Mouse (Mus musculus) erythroblast, embryonic 14.5 days (primary cell): Measurements from ENCODE around the gene Oosp1.

Experiments used
- GATA1 ChIP-seq: IDR thresholded peaks from 2 replicates; pipeline ENCODE4 v1.6.1; 2012; ENCODE audit warnings: low read length, inconsistent platforms, mixed read lengths
- TAL1 ChIP-seq: IDR thresholded peaks from 3 replicates; pipeline ENCODE4 v1.6.1; 2012; ENCODE audit warnings: low read length, inconsistent platforms, mixed read lengths

GRCm38 (mm10) chr19:11725915-11726314 is 35.0 kb upstream of the Oosp1 start:
- no peak for TF ChIP-seq GATA1
- no peak; the same call in 2 of the 3 replicates for TF ChIP-seq TAL1
